Mouse (Mus musculus) kidney, postnatal 10 days (tissue): ENCODE data around the gene Olfr62.

Experiments
- DNase-seq: peaks from one replicate; pipeline ENCODE4 v3.0.0; 2021; ENCODE audit warnings: mixed read lengths

Gene Olfr62

GRCm38 (mm10) chr4:118658652-118659051 is at the start of gene Olfr62:
Gene Olfr62 (plus strand): TSS chr4:118658952.
- DNase-seq: no peak

GRCm38 (mm10) chr4:118609836-118610235 is 48.9 kb upstream of the Olfr62 start:
- no peak for DNase-seq

GRCm38 (mm10) chr4:118612619-118613018 is 46.1 kb upstream of the Olfr62 start:
- DNase-seq: peak; percentile 67

- DNase-seq: no peak
These were observed 43.3 kb upstream of the Olfr62 start for GRCm38 (mm10) chr4:118615412-118615811.

- peak; percentile 92 for DNase-seq
These were observed 38.3 kb upstream of the Olfr62 start, which contains the start of the genes Cfap57 and Ebna1bp2 for GRCm38 (mm10) chr4:118620279-118620966. Gene Cfap57 (minus strand): TSS chr4:118620777. Gene Ebna1bp2 (plus strand): TSS chr4:118620799.

GRCm38 (mm10) chr4:118620967-118621320 is 37.8 kb upstream of the Olfr62 start:
- DNase-seq: peak; percentile 48

GRCm38 (mm10) chr4:118621781-118622180 is 37.0 kb upstream of the Olfr62 start:
- DNase-seq: no peak

- DNase-seq: no peak
These were observed 28.5 kb upstream of the Olfr62 start for GRCm38 (mm10) chr4:118630261-118630660.

- DNase-seq: peak; percentile 64
These were observed 16.2 kb upstream of the Olfr62 start for GRCm38 (mm10) chr4:118642346-118643190.

GRCm38 (mm10) chr4:118645234-118645633 is 13.5 kb upstream of the Olfr62 start:
- peak; percentile 68 for DNase-seq

GRCm38 (mm10) chr4:118687086-118687485 is 28.3 kb downstream of the Olfr62 start:
- DNase-seq: no peak

GRCm38 (mm10) chr4:118692412-118692973 is 33.7 kb downstream of the Olfr62 start, which contains the start of gene Olfr1342:
Gene Olfr1342 (minus strand): TSS chr4:118692756.
- DNase-seq: peak; percentile 4

- DNase-seq: no peak
These were observed 35.1 kb downstream of the Olfr62 start for GRCm38 (mm10) chr4:118693812-118694211.

- DNase-seq: no peak
These were observed 44.5 kb downstream of the Olfr62 start, which contains the start of gene Olfr1341 for GRCm38 (mm10) chr4:118703223-118703622. Gene Olfr1341 (plus strand): TSS chr4:118703523.

- no peak for DNase-seq
These were observed 49.3 kb downstream of the Olfr62 start for GRCm38 (mm10) chr4:118708086-118708485.

- no peak for DNase-seq
These were observed 52.9 kb downstream of the Olfr62 start for GRCm38 (mm10) chr4:118711656-118712055.
